Mouse (Mus musculus): ENCODE data around the gene Pcbp3. TPM values are rescaled to one million over a fixed set of nuclear protein-coding genes. Genes with fewer than 3 reads are reported as not detected.
A peak's percentile ranks its signal among the peaks of the same experiment; 100 is the strongest.

Pcbp3 gene
- total and polyA plus RNA-seq, 3 experiments, result not detected

DNA sequence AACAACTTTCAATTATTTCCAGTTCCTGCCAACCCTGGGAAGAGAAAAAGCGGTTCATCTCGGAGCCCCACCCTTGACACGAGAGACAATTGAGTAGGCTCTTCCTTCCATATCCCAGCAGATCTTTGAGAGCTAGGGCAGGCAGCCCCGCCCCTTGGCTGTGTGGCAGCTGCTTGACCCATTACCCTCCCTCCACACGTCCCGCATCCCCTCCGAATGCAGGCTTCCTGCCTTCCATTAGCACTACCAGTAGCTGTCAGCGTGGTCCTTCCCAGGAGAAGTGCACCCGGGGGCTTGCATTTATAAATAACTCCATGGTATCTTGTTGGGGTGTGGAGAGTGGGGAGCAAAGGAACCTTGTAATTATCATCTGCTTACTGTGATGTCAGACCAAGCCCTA is 2.3 kb upstream of the Pcbp3 start:
- peaks cover 34% of the 10 kb centered on the region for H3K27me3 ChIP-seq (replicated peaks)
- no peaks in the 10 kb centered on the region for H3K79me2 ChIP-seq (replicated peaks; ENCODE audit: control insufficient read depth, extremely low read depth, insufficient read depth, poor library complexity, severe bottlenecking)
- H3K9me3 ChIP-seq (replicated peaks; ENCODE audit: low read length), result peaks cover 6% of the 10 kb centered on the region
- H3K4me2 ChIP-seq (ENCODE audit: insufficient read depth, low read depth, poor library complexity, severe bottlenecking), result no peak overlapping the region
- no peak overlapping the region for H3K9ac ChIP-seq (ENCODE audit: insufficient read depth, low read depth)
- dilution Hi-C loops (cut with MboI; ENCODE audit: extremely low pct_ligation_motif_present, extremely low pct_unique_long_range_greater_than_20kb, low sequenced_read_pairs) (no loop called here), in situ Hi-C loops (cut with MboI; ENCODE audit: low pct_ligation_motif_present, low pct_unique_long_range_greater_than_20kb, low sequenced_read_pairs) (no loop called here)
- H3K27ac ChIP-seq (ENCODE audit: insufficient read depth, low read depth), result no peak overlapping the region
- TF ChIP-seq MYC (IDR thresholded peaks at IDR 0.05; ENCODE audit: low read depth, low read length) (no peak), ZKSCAN1 (IDR thresholded peaks at IDR 0.05; ENCODE audit: borderline replicate concordance, low read depth, low read length) (no peak), ELF1 (IDR thresholded peaks at IDR 0.05; ENCODE audit: low read depth, low read length) (no peak), RAD21 (IDR thresholded peaks at IDR 0.05; ENCODE audit: low read depth, low read length) (no peak), USF2 (conservative IDR thresholded peaks at IDR 0.05; ENCODE audit: low read depth, low read length) (no peak), ZMIZ1 (IDR thresholded peaks at IDR 0.05; ENCODE audit: low read depth, low read length) (no peak), USF1 (IDR thresholded peaks at IDR 0.05; ENCODE audit: low read depth, low read length) (no peak), CHD1 (IDR thresholded peaks at IDR 0.05; ENCODE audit: low read depth, low read length) (no peak)
- H3K4me1 ChIP-seq (ENCODE audit: control insufficient read depth in 1 of 2, insufficient read depth in 2 of 2), result no peaks in the 10 kb centered on the region; a peak in 1 of 4 replicates
- no peaks in the 10 kb centered on the region for H3K36me3 ChIP-seq (replicated peaks in 1 of 2; ENCODE audit: control insufficient read depth in 1 of 2, insufficient read depth in 1 of 2, low read length in 1 of 2)
- no peak for DNase-seq (ENCODE audit: extremely low read depth)
- no peak overlapping the region for H3K4me3 ChIP-seq (replicated peaks in 1 of 3; ENCODE audit: low read depth in 2 of 3, low read length in 2 of 3, poor library complexity in 1 of 3)

DNA sequence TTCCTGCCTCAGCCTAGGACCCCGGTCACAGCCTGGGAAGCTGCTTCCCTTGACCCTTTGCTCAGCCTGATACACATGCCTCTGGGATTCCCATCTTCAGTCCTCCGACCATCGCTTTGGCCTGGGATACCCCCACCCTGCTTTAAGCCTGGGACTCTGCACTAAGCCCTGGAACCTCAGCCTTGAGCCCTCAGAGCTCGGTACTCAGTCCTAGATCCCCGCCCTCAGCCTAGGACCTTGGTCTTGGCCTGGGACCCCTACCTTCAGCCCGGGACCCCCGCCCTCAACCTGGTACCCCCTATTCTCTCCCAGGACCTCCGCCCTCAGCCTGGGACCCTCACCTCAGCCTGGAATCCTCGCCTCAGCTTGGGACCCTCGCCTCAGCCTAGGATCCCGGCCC is 531 bp downstream of the Pcbp3 start:
- H3K9ac ChIP-seq (ENCODE audit: insufficient read depth, low read depth), result no peak overlapping the region

DNA sequence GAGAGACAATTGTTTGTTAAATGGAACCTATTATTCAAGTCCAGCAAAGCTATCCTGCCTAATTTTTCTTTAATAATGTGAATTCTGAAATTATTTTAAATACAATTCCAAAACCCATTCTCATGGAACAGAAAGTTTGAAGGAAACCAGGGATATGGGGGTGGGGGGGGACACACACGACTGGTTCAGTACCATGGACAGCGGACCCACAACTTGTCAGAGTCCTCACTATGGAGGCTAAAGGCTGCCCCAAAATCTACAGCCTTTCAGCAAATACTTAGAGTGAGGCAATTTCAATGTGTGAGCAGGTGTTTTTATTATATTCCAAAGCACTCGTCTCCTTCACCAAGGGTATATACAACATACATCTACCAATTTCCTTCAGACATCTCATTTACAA is 3.5 kb downstream of the Pcbp3 start:
- dilution Hi-C loops (cut with MboI; ENCODE audit: extremely low pct_ligation_motif_present, extremely low pct_unique_long_range_greater_than_20kb, low sequenced_read_pairs), result no loop called here
- Histone ChIP-seq H3K9me3 (replicated peaks; ENCODE audit: low read length) (peaks cover 6% of the 10 kb centered on the region), H3K27ac (ENCODE audit: insufficient read depth, low read depth) (no peak overlapping the region), H3K9ac (ENCODE audit: insufficient read depth, low read depth) (no peak overlapping the region), H3K4me1 (ENCODE audit: control insufficient read depth in 1 of 2, insufficient read depth in 2 of 2) (no peaks in the 10 kb centered on the region), H3K27me3 (replicated peaks) (peaks cover 43% of the 10 kb centered on the region), H3K4me3 (replicated peaks in 1 of 3; ENCODE audit: low read depth in 2 of 3, low read length in 2 of 3, poor library complexity in 1 of 3) (no peak overlapping the region), H3K36me3 (replicated peaks in 1 of 2; ENCODE audit: control insufficient read depth in 1 of 2, insufficient read depth in 1 of 2, low read length in 1 of 2) (no peaks in the 10 kb centered on the region), H3K79me2 (replicated peaks; ENCODE audit: control insufficient read depth, extremely low read depth, insufficient read depth, poor library complexity, severe bottlenecking) (no peaks in the 10 kb centered on the region), H3K4me2 (ENCODE audit: insufficient read depth, low read depth, poor library complexity, severe bottlenecking) (no peak overlapping the region)
- TF ChIP-seq NELFE (IDR thresholded peaks at IDR 0.05; ENCODE audit: low read depth, low read length), result no peak
- no peak for TF ChIP-seq KAT2A (IDR thresholded peaks at IDR 0.05; ENCODE audit: insufficient replicate concordance, low read length)
- TF ChIP-seq ZKSCAN1 (IDR thresholded peaks at IDR 0.05; ENCODE audit: borderline replicate concordance, low read depth, low read length), result no peak
- no peak for TF ChIP-seq CHD1 (IDR thresholded peaks at IDR 0.05; ENCODE audit: low read depth, low read length)
- no peak for TF ChIP-seq HCFC1 (IDR thresholded peaks at IDR 0.05; ENCODE audit: low read depth, low read length)
- TF ChIP-seq SMC3 (IDR thresholded peaks at IDR 0.05; ENCODE audit: low read depth, low read length), result no peak
- TF ChIP-seq GABPA (IDR thresholded peaks at IDR 0.05; ENCODE audit: insufficient replicate concordance, low read depth, low read length), result no peak
- in situ Hi-C loops (cut with MboI; ENCODE audit: low pct_ligation_motif_present, low pct_unique_long_range_greater_than_20kb, low sequenced_read_pairs), result no loop called here
- DNase-seq (ENCODE audit: extremely low read depth), result peak; percentile 7

More for the DNA sequence above, 531 bp downstream of the Pcbp3 start:
- H3K4me1 ChIP-seq (ENCODE audit: control insufficient read depth in 1 of 2, insufficient read depth in 2 of 2), result no peaks in the 10 kb centered on the region; a peak in 1 of 4 replicates
- no peak for DNase-seq (ENCODE audit: extremely low read depth)
- no peak overlapping the region for H3K4me3 ChIP-seq (replicated peaks in 1 of 3; ENCODE audit: low read depth in 2 of 3, low read length in 2 of 3, poor library complexity in 1 of 3)
- peaks cover 6% of the 10 kb centered on the region for H3K9me3 ChIP-seq (replicated peaks; ENCODE audit: low read length)
- peaks cover 46% of the 10 kb centered on the region for H3K27me3 ChIP-seq (replicated peaks)
- in situ Hi-C loops (cut with MboI; ENCODE audit: low pct_ligation_motif_present, low pct_unique_long_range_greater_than_20kb, low sequenced_read_pairs) (no loop called here), dilution Hi-C loops (cut with MboI; ENCODE audit: extremely low pct_ligation_motif_present, extremely low pct_unique_long_range_greater_than_20kb, low sequenced_read_pairs) (no loop called here)
- no peaks in the 10 kb centered on the region for H3K36me3 ChIP-seq (replicated peaks in 1 of 2; ENCODE audit: control insufficient read depth in 1 of 2, insufficient read depth in 1 of 2, low read length in 1 of 2)
- TF ChIP-seq MXI1 (IDR thresholded peaks at IDR 0.05; ENCODE audit: low read depth, low read length) (no peak), ZKSCAN1 (IDR thresholded peaks at IDR 0.05; ENCODE audit: borderline replicate concordance, low read depth, low read length) (no peak), JUN (IDR thresholded peaks at IDR 0.05; ENCODE audit: insufficient read depth, low read depth, low read length) (no peak), MAX (IDR thresholded peaks at IDR 0.05; ENCODE audit: low read length) (no peak), RAD21 (IDR thresholded peaks at IDR 0.05; ENCODE audit: low read depth, low read length) (no peak), SMC3 (IDR thresholded peaks at IDR 0.05; ENCODE audit: low read depth, low read length) (no peak), GABPA (IDR thresholded peaks at IDR 0.05; ENCODE audit: insufficient replicate concordance, low read depth, low read length) (no peak)
- H3K27ac ChIP-seq (ENCODE audit: insufficient read depth, low read depth), result no peak overlapping the region
- no peaks in the 10 kb centered on the region for H3K79me2 ChIP-seq (replicated peaks; ENCODE audit: control insufficient read depth, extremely low read depth, insufficient read depth, poor library complexity, severe bottlenecking)
- H3K4me2 ChIP-seq (ENCODE audit: insufficient read depth, low read depth, poor library complexity, severe bottlenecking), result no peak overlapping the region

Data from CH12.LX (cell line).